Mouse (Mus musculus): ENCODE data around the gene Atp6v0a4. TPM values are rescaled to one million over a fixed set of nuclear protein-coding genes. Genes with fewer than 3 reads are reported as not detected.

The Atp6v0a4 gene
- total RNA-seq, 4 experiments from 2014 or later: 0.12 to 0.54 (median 0.22) TPM

- DNase-seq (ENCODE audit: low spot score in 2 of 2): no peak
These were observed 1.1 kb upstream of the Atp6v0a4 start for GRCm38 (mm10) chr6:38125462-38125861.

DNA sequence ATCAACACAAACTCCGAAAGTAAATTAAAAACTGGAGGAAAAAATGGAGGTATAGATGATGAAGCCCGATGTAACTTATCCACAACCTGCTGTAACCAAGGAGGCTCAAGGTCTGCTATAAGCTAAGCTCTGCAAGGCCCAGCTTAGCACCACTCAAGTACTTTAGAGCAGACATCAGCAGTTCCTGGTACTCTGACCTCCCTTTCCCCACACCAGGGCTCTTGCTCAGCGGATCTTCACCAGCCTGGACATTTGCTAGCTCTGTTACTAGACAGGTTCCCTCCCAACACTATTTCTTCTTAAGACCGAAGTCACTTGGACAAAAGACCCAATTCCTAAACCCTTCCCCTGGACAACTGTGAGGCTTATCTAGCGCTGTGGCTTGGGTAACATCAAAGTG lies 496 bp upstream of the Atp6v0a4 start:
- no peak for DNase-seq (ENCODE audit: low spot score in 2 of 2)

GRCm38 (mm10) chr6:38123471-38124206 lies 747 bp downstream of the Atp6v0a4 start:
- no peak for DNase-seq (ENCODE audit: low spot score in 2 of 2)

DNA sequence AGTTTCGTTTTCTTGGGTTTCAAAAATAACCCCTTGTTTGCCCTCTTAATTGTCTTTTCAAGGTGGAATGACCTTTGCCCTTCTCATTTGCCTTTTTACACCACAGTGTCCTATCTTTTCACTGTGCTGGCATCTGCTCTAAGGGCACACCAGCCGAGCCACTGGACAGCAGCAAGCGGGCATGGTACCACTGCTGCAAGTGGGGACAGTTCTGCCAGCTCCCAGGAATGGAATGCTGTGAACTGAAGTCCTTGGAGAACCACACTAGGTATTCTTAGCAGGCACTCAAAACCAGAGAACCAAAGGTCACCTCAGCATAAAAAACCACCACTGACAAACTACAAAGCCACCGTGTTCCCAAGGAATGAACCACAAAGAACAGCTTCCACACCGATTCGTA lies 1.6 kb downstream of the Atp6v0a4 start:
- DNase-seq (ENCODE audit: low spot score in 2 of 2): no peak

DNA sequence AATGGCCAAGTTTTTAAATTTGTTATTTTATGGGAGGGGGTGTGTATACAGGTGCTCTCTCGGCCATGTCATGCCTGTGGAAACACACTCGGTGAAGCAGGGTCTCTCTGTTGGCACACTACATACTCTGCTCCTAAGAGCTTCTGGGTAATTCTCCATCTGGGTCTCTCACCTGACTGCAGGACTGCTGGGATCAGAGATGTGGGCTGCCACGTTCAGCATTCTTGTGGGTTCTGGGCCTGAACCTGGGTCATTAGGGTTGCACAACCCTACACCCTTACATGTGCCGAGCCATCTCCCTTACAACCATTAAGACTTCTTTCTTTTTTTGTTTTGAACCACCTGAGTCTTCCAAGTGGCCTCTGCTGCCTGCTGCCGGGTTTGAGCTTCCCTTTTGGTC lies 2.5 kb downstream of the Atp6v0a4 start:
- DNase-seq (ENCODE audit: low spot score in 2 of 2): no peak

DNA sequence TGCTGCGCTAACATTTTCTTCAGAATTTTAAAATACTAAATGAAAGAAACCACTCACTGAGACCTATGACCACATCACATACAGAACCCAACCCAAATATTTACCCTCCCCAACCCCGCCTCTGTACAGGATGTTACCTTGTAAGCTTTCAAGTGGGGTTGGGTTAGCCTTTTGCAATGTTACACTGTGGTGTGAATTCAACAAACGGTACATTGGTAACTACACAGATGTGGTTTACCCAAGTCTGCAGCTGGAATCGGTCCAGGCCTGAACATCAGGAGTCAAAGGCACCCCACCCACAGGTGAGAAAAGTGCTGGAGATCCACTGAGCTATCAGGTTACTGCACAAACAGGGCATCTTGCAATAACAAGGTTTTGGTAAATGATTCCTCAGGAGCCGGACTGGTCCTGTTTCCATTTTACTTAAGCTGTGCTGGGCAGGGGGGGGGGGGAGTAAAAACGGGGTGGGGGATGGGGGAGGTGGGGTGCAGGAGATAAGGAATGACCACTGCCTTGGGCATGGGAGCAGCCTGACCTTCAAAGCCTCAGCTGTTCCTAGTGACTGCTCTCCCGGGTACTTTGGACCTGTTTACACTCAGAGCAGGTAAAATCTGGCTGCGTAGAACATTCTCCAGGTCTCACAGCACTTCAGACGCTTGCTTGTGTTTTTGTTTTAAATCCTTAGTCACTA lies 3.6 kb downstream of the Atp6v0a4 start:
- no peak for DNase-seq (ENCODE audit: low spot score in 2 of 2)

DNA sequence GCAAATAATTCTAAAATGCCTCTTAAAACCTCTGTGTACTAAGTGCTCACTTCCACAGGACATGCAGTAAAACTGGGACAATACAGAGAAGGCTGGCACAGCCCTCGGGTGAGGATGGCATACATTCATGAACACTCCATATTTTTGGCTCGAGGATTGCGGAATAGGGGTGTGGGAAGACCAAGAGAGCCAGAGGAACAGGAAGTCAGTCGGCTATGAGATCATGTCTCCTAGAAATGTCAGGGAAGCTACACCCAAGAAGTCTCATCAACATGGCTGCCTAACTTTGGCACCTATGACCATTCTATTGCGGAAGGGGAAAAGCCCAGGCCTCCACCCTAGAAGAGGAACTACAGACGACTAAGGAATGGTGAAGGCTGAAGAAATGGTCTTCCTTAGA lies 6.0 kb downstream of the Atp6v0a4 start:
- no peak for DNase-seq (ENCODE audit: low spot score in 2 of 2)

DNA sequence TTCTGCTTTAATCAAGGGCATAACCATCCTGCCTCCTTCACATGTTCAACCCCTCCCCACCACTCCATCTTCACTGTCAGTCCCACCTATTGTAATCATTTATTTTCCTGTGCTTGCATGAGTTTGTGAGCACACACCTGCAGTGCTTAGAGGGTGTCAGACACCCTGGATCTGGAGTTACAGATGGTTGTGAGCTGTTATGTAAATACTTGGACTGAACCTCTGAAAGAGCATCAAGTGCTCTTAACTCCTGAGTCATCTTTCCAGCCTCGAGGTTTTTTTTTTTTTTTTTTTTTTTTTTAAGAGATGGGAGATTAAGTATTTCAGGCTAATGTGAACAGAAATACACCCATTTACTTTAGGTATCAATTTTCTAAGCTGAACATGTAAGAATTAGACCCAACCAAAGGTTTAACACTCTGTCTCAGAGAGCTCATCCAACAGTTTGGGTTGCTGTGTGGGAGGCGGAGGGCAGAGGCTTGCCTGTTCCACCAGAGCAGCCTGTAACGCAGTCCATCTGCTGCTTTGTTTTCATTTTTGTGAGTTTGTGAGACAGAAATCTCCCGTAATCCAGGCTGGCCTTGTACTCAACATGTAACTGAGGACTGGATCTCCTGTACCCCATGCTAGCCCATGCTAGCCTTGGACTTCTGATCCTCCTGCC lies 8.1 kb downstream of the Atp6v0a4 start:
- no peak for DNase-seq (ENCODE audit: low spot score in 2 of 2)

- no peak for DNase-seq (ENCODE audit: low spot score in 2 of 2)
These were observed 13.5 kb downstream of the Atp6v0a4 start for GRCm38 (mm10) chr6:38110859-38111258.

DNA sequence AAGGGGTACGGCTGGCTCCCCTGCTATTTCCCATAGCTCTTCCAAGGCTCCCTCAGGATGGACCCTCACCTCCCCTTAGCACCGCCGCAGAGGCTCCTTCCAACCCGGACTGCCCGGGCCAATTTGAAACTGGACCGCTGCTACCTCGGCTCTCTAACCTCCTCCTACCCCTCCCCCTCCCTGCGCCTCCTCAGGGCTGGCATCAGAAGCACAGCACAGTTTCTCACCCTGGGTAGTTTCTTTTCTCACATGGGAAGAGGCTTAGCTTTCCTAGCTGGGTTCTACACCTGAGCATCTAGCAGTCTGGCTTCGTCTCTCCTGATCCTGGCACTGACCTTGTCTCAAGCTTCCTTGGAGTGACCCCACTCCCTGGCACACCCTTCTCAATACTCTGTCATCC lies 14.5 kb downstream of the Atp6v0a4 start:
- no peak for DNase-seq (ENCODE audit: low spot score in 2 of 2)

DNA sequence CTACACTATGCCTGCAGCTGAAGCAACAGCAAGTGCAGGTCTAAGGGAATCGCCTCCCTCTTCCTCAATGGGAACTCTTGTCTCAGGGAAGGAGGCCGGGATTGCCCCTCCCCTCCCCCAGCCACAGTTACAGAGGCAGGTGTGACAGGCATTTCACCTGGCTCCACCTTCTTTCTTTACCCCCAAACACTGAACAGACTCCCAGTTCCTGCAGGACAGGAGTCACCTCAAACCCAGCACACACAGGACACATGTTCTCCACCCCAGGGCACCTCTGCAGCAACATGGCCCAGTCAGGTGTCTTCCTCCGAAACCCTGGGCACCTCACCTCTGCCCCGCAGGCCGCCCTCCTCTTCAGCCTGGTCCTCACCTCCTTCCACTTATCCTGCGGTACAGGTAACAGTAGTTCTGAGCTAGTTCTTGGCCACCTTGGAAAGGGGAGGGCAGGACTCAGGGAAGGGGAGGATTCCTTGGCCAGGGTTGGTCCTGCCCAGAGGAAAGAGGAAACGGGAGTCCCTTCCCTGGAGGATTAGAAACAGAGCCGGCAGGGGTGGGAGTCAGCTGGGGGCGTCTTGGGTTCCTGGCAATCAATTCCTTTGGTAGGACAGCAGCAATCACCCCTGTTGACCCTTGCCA lies 15.1 kb downstream of the Atp6v0a4 start, which contains the start of gene Tmem213:
Tmem213 (plus strand) TSS at position 96 of the 636 bp plus-strand sequence.
- DNase-seq (ENCODE audit: low spot score in 2 of 2): no peak

GRCm38 (mm10) chr6:38108449-38108848 lies 15.9 kb downstream of the Atp6v0a4 start:
- DNase-seq (ENCODE audit: low spot score in 2 of 2): no peak

GRCm38 (mm10) chr6:38105924-38106323 lies 18.5 kb downstream of the Atp6v0a4 start:
- DNase-seq (ENCODE audit: low spot score in 2 of 2): no peak

DNA sequence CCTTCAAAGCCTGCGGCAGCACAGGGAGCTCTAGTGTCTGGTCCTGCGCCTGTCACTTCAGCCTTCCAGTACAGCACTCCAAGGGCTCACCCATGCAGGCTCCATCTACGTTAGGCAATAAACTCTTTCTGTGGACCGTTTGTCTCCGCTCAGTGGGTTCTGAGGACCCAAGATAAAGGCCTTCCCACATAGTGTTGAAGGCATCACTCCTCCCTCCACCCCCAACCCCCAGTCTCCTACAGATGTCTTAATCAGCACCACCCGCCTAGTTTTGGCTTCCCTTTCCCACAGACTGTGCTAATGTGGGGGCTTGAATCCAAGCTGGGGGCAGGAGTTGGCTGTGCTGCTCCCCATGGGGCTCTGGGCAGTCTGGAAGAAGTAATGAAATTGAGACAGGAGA lies 20.6 kb downstream of the Atp6v0a4 start:
- DNase-seq (ENCODE audit: low spot score in 2 of 2): no peak

- DNase-seq (ENCODE audit: low spot score in 2 of 2): no peak
These were observed 22.1 kb downstream of the Atp6v0a4 start for GRCm38 (mm10) chr6:38102216-38102795.

DNA sequence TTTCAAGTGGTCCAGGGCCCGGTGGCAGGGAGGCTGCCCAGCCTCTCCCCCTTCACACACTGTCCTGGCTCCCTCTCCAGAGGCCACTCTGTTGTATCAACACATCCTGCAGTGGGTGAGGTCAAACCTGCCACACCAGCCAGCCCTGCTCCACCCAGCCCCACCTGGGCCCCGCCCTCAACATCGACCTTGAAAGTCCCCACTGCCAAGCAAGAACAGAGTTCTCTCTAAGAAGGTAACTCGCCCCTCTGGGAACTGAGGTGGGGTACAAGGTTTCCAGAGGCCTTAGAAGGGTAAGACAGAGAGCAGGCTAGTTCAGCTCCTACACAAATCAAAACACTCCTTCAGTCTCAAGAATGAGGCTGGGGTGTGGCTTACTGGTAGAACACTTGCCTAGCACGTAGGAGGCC lies 27.4 kb downstream of the Atp6v0a4 start:
- no peak for DNase-seq (ENCODE audit: low spot score in 2 of 2)

DNA sequence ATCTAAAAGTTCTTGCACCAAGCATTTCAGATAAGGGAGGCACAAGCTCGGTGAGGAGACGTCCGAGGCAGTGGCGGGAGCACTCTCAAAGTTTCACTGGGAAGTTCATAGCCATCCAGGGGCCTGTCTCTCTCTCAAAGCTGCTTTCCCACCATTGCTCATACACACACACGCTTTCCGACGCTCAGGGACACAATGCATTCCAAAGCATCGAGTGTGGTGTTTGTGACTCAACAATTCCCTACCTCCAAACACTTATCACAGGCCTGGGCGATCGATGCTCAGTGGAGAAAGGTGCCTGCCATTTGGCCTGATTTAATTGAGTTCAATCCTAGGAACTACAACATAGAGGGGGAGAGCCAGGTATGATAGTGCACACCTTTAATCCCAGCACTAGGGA lies 29.7 kb downstream of the Atp6v0a4 start:
- no peak for DNase-seq (ENCODE audit: low spot score in 2 of 2)

- no peak for DNase-seq (ENCODE audit: low spot score in 2 of 2)
These were observed 31.8 kb downstream of the Atp6v0a4 start for GRCm38 (mm10) chr6:38092539-38092938.

DNA sequence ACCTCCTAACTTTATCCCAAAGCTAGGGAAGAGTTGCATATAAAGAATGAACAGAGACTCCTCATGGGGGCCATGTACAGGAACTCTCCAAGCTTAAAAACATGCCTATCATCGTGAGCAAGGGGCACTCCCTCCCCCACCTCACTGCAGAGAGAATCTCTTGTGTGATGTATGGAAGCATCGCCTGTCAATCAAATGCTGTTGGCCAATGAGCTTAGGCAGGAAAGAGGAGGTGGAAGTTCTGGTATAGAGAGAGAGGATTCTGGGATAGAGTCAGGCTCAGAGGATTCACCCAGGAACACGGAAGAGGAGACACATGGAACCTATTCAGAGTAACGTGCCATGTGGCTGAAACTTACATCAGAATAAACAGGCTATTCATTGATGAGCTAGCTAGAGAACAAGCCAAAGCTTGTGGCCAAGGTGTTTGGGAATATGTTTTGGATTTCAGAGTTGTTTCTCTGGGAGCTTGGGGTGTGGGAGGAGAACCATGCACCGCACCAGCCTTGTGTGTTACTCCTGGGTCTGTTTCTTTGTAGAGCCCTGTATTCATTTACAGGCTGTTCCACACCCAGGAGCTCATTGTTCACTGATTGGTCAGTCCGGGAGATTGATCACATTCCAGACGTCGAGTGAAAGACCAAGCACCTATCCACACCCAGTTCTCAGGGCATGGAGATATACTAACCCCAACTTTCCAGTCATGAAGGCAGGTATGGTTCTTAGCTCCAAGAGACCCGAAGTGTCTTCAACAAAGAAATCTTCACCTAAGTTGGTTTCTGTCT lies 37.0 kb downstream of the Atp6v0a4 start:
- no peak for DNase-seq (ENCODE audit: low spot score in 2 of 2)

DNA sequence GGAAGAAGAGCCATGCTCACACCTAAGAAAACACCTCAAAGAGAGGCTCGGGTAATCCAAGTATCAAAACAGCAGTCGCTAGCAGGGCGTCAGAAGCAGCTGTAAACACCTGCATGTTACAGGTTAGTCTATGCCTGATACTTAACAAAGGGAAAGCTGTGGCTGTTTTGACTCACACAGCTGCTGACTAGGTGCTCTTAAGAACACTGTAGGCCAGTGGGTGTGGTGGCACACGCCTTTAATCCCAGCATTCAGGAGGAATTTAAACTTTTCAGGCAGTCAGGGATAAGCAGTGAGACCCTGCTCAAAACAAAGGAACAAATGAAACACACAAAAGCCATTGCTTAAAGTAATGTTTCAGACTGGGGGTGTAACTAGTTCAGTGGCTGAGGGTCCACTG lies 41.2 kb downstream of the Atp6v0a4 start:
- no peak for DNase-seq (ENCODE audit: low spot score in 2 of 2)

Measured in gastrocnemius, adult 8-10 months (tissue).